Mouse (Mus musculus) embryonic fibroblast, embryonic 13.5 days (primary cell): ENCODE measurements around the gene Itga3. TPM values are rescaled to one million over a fixed set of nuclear protein-coding genes. Genes with fewer than 3 reads are reported as not detected.

ENCODE experiments used
- H3K27ac ChIP-seq: 2 replicates; pipeline ENCODE4 v1.5.1; 2012; ENCODE audit warnings: low read length, control low read depth, inconsistent platforms; ENCODE audit not compliant: insufficient read depth
- H3K4me1 ChIP-seq: 2 replicates; pipeline ENCODE4 v1.6.1; 2011; ENCODE audit warnings: low read length; ENCODE audit not compliant: control insufficient read depth, insufficient read depth
- H3K4me3 ChIP-seq: 2 replicates; pipeline ENCODE4 v1.5.1; 2011; ENCODE audit warnings: mild to moderate bottlenecking, control low read depth, low read length; ENCODE audit not compliant: insufficient read depth
- CTCF ChIP-seq: IDR thresholded peaks from 2 replicates; pipeline ENCODE4 v1.5.1; 2011; ENCODE audit warnings: mild to moderate bottlenecking, control low read depth, low read length, moderate library complexity, borderline replicate concordance; ENCODE audit not compliant: insufficient read depth
- POLR2A ChIP-seq: IDR thresholded peaks from 2 replicates; pipeline ENCODE4 v1.6.1; 2011; ENCODE audit warnings: low read depth, mild to moderate bottlenecking, control low read depth, low read length, moderate library complexity
- polyA plus RNA-seq: library from polyadenylated mRNA; stranded (reverse); fragments of >200 nt; gene quantifications from 2 replicates; pipeline ENCODE4 v1.2.4, GENCODE M21; 2011; ENCODE audit warnings: low read depth; ENCODE audit not compliant: missing spikeins, insufficient read length

The Itga3 gene
- polyA plus RNA-seq: 6.9 and 12.8 TPM in 2 replicates

DNA sequence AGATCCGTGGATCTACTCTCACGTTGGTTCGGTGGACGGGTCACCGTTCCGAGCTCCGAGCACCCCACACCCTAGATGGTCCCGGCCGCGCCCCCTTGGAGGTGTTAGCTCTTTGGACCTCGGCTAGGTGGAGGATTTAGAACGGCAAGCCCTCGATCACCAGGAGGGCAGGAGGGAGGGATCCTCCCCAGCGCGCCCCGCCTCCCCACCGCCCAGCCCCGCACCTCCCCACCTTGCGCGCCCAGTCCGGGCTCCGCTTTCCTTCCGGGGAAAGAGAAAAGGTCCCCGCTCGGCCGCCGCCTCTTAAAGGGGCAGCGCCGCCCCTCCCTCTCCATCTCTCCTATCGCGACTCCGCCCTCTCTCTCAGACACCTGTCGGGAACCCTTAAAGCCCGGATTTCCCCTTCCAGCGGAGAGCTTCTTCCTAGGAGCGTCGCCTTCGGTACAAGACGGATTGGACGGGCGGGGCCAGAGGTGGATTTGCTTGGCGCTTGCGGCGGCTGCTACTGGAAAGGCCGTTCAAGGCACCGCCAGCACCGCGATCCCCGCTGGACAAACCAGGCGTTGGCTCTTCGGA lies at the start of gene Itga3:
Gene Itga3, minus strand, starts transcription at position 266 of the 576 bp plus-strand sequence.
- Histone ChIP-seq H3K4me3 (peak within 1 kb of the TSS; percentile 71), H3K4me1 (no peaks in the 10 kb centered on the region; the same call in 1 of the 2 replicates), H3K27ac (no peak within 1 kb of the TSS)
- TF ChIP-seq POLR2A (no peak), CTCF (no peak)

DNA sequence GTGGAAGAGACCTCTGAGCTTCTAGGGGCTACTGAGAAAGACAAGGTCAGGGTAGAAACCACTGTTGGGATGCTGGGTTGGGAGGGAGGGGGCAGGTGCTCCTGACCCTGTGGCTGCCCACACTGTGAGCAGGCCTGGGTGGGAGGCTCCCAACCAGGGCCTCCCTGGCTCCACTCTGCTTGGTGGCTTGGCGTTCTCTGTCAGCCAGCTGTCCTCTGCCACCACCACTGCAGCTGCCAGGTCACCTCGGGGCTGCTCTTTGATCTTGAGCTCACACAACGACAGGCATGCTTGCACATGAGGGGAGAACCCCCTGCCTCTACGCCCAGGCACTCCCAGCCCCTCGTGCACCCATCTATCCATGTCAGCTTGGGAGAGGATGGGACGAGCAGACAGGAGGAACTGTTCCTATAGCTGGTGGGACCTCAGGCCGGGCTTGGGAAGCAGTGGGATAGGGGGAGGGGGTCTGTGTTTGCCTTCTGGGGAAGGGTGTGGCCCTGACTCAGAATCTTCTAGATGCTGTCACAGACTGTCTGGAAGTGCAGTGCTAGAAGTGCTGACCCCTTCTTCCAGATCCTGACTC lies 48.9 kb upstream of the Itga3 start:
- no peak overlapping the region for H3K27ac ChIP-seq
- no peak for TF ChIP-seq POLR2A
- TF ChIP-seq CTCF: no peak
- H3K4me1 ChIP-seq: no peaks in the 10 kb centered on the region
- no peak overlapping the region for H3K4me3 ChIP-seq

DNA sequence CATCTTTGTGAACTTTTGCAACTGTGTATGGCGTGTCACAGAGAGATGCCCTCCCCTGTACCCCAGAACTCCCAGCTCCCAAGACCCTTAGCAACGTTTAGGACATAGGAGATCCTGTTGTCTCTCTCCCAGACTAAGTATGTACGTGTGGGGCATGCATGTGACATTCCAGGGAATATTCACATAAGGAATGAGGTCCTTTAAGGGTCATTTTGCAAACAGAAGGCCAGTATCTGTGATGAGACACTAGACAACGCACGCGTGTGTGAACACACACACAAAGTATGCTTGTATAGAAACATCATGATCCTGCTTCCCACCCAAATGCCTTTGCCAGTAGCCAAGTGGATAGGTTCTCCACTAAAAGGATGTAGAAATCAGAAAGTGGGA lies 45.5 kb upstream of the Itga3 start:
- Histone ChIP-seq H3K4me3 (no peak overlapping the region), H3K4me1 (no peaks in the 10 kb centered on the region), H3K27ac (no peak overlapping the region)
- TF ChIP-seq POLR2A (no peak), CTCF (no peak)

DNA sequence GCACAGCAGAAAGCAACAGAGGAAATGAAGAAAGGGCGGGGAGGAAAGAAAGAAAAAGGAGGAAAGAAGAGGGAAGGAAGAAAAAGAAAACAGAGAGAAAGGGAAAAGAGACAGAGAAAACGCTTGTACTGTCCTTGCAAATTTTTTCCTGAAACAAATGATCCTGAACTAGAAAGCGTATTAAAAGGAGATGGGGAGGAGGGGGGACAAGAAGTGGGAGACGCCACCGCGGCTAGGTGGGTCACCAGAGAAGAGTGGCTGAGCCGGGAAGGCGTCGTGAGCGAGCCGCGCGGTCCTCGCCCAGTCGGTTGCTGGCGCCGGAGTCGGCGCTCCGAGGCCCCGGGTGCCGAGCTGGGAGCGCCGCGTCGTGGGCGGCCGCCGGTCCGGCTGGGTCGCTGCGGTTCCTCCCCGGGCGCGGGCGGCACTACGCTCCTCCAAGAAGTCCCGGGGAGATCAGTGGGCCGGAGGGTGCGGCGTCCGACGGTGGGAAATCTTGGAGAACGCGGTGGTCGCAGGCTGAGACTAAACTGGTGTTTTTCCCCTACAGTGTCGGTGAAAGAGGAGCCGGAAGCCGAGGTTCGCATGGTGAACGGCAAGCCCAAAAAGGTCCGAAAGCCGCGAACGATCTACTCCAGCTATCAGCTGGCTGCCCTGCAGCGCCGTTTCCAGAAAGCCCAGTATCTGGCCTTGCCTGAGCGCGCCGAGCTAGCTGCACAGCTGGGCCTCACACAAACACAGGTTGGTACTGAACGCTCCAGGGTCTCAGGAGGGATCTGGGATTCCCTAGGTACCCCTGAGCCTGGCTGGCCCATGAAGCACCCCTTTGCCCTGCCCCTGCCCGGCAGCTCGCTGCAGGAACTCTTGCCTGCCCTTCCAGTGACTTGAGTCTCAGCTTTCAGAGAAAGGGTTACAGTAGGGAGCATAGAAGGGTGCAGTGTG lies 44.8 kb upstream of the Itga3 start:
- Histone ChIP-seq H3K4me3 (0 out of 2 replicates have a peak overlapping the region, but pooled peaks have one; percentile 15), H3K27ac (no peak overlapping the region), H3K4me1 (no peaks in the 10 kb centered on the region)
- no peak for TF ChIP-seq POLR2A
- no peak for TF ChIP-seq CTCF

DNA sequence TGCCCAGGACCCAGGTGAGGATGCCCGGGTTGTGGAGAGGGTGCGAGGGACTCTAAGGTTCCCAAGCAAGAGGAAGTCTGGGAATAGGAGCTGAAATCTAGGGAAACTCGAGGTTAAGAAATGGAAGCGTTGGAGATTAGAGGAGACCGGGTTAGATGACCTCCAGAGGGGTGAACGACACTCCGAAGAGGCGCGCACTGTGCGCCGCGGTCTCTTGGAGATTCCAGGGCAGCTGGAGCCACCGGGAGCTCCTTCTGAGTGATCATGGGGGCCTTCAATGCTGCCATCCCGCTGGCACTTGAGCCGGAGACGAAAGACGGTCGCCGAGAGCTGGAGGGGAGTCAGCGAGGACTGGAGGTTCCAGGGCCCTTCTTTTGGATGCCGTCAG lies 44.0 kb upstream of the Itga3 start:
- no peak overlapping the region for H3K27ac ChIP-seq

DNA sequence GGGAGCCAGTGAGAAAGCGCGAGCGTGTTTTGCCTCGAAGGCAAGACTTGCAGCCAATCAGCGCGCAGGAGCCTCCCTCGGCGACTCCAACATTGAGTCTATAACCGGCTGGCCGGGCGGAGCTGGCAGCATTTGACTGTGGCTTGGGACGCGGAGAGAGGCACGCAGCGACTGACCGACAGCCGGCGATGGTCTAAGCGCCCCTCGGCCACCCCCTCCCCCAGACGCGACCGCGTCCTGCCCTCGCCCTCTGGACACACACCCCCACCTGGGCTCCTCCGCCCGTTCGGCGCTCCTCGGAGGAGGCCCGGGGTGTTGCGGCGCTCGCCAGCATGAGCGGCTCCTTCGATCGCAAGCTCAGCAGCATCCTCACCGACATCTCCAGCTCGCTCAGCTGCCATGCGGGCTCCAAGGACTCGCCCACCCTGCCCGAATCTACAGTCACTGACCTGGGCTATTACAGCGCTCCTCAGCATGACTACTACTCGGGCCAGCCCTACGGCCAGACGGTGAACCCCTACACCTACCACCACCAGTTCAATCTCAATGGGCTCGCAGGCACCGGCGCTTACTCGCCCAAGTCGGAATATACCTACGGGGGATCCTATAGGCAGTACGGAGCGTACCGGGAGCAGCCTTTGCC lies 43.5 kb upstream of the Itga3 start, which contains the start of gene Dlx3:
Gene Dlx3, plus strand, starts transcription at position 130 of the 643 bp plus-strand sequence.
- Histone ChIP-seq H3K4me1 (no peaks in the 10 kb centered on the region), H3K27ac (no peak within 1 kb of the TSS), H3K4me3 (peak within 1 kb of the TSS; percentile 22; the same call in 1 of the 2 replicates)
- TF ChIP-seq POLR2A: no peak
- TF ChIP-seq CTCF: no peak

More for the DNA sequence above, 44.0 kb upstream of the Itga3 start:
- TF ChIP-seq CTCF: no peak
- TF ChIP-seq POLR2A: no peak
- Histone ChIP-seq H3K4me1 (no peaks in the 10 kb centered on the region), H3K4me3 (no peak overlapping the region)

DNA sequence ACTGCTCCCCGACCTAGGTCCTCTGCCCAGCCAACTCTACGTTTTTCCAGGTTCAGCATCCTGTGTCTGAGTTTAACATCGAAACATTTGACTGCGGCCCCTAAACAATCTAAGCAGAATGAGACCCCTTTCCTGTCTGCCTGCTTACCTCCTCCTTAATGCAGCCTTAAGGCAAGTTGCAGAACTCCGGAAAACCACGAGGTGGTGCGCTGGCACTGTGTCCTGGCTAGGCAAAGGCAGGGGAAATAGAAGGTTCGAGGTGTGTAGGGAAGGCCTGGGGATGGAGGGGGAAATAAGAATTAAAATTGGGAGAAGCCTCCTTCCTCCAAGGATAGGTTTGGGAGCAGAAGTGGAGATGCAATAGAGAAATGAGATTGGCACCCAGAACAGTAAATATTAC lies 41.9 kb upstream of the Itga3 start:
- Histone ChIP-seq H3K27ac (no peak overlapping the region), H3K4me1 (no peaks in the 10 kb centered on the region), H3K4me3 (no peak overlapping the region)
- TF ChIP-seq POLR2A (no peak), CTCF (peak; percentile 96)

DNA sequence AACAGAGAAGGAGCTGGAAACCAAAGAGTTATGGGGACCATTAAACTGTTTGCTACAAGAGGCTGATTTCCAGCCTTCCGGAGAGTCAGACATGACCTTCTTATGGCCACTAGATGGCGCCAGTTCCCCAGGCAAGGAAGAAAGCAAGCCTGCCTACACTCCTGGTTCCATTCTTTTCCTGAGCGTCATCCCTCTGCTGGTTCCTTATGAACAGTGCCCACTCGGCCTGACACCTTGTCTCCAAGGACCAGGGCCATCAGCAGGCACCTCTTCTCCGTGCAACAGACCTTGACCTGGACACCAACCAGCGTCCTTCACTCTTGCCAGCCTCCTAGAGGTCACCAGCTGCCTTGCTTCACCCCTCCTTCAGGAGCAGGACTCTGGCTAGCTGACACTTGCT lies 40.4 kb upstream of the Itga3 start:
- Histone ChIP-seq H3K27ac (no peak overlapping the region), H3K4me1 (no peaks in the 10 kb centered on the region), H3K4me3 (no peak overlapping the region)
- peak; percentile 88 for TF ChIP-seq CTCF
- no peak for TF ChIP-seq POLR2A

DNA sequence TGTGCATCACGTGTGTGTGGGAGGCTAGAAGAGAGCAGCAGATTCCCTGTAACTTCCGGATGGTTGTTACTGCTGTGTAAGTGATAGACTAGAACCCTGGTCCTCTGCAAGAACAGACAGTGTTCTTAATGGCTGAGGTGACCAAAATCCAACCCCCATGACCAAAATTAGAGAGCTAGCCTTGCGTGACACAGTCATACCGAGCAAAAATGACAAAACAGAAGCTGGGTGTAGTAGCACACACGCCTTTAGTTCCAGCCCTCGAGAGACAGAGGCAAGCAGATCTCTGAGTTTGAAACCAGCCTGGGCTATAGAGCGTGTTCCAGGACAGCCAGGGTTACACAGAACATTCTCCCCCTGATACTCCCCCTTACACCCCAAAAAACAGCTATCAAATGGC lies 33.5 kb upstream of the Itga3 start:
- no peak for TF ChIP-seq POLR2A
- no peak for TF ChIP-seq CTCF
- Histone ChIP-seq H3K4me3 (no peak overlapping the region), H3K4me1 (peaks cover 6% of the 10 kb centered on the region), H3K27ac (no peak overlapping the region)

DNA sequence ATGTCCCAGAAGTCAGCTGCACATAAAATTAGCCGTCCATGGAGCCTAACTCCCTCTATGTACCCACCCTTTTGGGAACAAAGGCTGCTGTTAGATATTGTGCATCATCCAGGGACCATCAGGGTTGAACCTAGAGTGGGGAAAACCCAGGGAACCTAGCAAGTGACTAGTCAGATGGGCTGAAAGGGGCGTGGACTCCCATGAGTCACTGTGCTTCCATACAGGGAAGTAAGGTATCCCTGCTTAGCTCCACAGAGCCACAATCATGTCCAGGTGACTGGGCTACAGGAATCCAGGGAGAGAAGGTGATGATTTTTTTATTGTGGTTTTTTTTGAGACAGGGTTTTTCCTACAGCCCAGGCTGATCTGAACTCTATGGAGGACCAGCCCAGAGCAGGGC lies 32.4 kb upstream of the Itga3 start:
- Histone ChIP-seq H3K27ac (no peak overlapping the region), H3K4me1 (peaks cover 6% of the 10 kb centered on the region), H3K4me3 (no peak overlapping the region)
- TF ChIP-seq CTCF: no peak
- TF ChIP-seq POLR2A: no peak
